Mouse (Mus musculus) urinary bladder, postnatal 36 days (tissue): ENCODE results near the gene Nme1.
"Not testable (repeated sequence)": the region's sequence is repeated elsewhere in the genome, so short reads cannot be mapped to it uniquely, and the experiment has no call there.

ENCODE experiments used
- DNase-seq, 2 experiments: peaks; one replicate each; pipeline ENCODE4 v3.0.0; 2022; ENCODE audit warnings: low spot score in 2 of 2, mixed read lengths in 1 of 2

The Nme1 gene

GRCm38 (mm10) chr11:93965391-93965790, 2.9 kb downstream of the Nme1 start:
- DNase-seq = no peak

GRCm38 (mm10) chr11:93963013-93963412, 5.3 kb downstream of the Nme1 start:
- DNase-seq = no peak

GRCm38 (mm10) chr11:93961482-93961881, 6.8 kb downstream of the Nme1 start:
- no peak for DNase-seq

- no peak for DNase-seq
Observed at GRCm38 (mm10) chr11:93957746-93958145, 10.6 kb downstream of the Nme1 start.

- DNase-seq = peak in 1 of 2 experiments; percentile 9
Observed at GRCm38 (mm10) chr11:93957031-93957555, 11.2 kb downstream of the Nme1 start.

- DNase-seq = no peak
Observed at GRCm38 (mm10) chr11:93956159-93956558, 12.2 kb downstream of the Nme1 start, which contains the start of gene Nme2. Nme2 (minus strand) TSS chr11:93956259.

GRCm38 (mm10) chr11:93955256-93956150, 12.8 kb downstream of the Nme1 start:
- DNase-seq = peak; percentile 86 to 95

GRCm38 (mm10) chr11:93954738-93955255, 13.5 kb downstream of the Nme1 start:
- DNase-seq = no peak

GRCm38 (mm10) chr11:93952376-93952775, 15.9 kb downstream of the Nme1 start:
- DNase-seq = no peak

- no peak for DNase-seq
Observed at GRCm38 (mm10) chr11:93950045-93950444, 18.3 kb downstream of the Nme1 start.

GRCm38 (mm10) chr11:93948887-93949567, 19.3 kb downstream of the Nme1 start:
- DNase-seq = no peak

- no peak for DNase-seq
Observed at GRCm38 (mm10) chr11:93944986-93945385, 23.3 kb downstream of the Nme1 start.

GRCm38 (mm10) chr11:93940906-93941305, 27.4 kb downstream of the Nme1 start:
- no peak for DNase-seq

GRCm38 (mm10) chr11:93929106-93929505, 39.2 kb downstream of the Nme1 start:
- DNase-seq = no peak

- not testable (repeated sequence) for DNase-seq
Observed at GRCm38 (mm10) chr11:93915019-93915418, 53.3 kb downstream of the Nme1 start.

- no peak for DNase-seq
Observed at GRCm38 (mm10) chr11:93911603-93912002, 56.7 kb downstream of the Nme1 start.

GRCm38 (mm10) chr11:93908829-93909228, 59.5 kb downstream of the Nme1 start:
- DNase-seq = no peak

GRCm38 (mm10) chr11:93907839-93908238, 60.5 kb downstream of the Nme1 start:
- DNase-seq = no peak
